Mouse (Mus musculus) urinary bladder, postnatal 10 days (tissue): ENCODE measurements around the gene Hemgn.

Experiments used
- DNase-seq: peaks from one replicate; pipeline ENCODE4 v3.0.0; 2022; ENCODE audit warnings: low spot score

Gene Hemgn

DNA sequence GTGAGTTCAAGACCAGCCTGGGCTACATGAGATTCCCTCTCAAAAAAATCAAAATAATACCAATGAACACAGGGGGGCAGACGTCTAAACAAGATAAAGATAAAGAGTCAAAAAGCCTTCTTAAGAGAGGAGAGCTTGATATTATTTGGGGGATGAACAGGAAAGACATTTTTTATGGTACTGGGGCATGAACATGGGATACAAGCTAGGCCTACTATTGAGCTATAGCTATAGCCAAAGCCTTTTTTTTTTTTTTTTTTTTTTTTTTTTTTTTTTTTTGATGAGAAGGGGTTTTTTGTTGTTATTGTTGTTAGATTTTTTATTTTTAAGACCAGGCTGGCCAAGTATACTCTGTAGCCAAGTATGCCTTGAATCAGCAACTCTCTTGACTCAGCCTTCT, 1.2 kb downstream of the Hemgn start:
- no peak for DNase-seq

DNA sequence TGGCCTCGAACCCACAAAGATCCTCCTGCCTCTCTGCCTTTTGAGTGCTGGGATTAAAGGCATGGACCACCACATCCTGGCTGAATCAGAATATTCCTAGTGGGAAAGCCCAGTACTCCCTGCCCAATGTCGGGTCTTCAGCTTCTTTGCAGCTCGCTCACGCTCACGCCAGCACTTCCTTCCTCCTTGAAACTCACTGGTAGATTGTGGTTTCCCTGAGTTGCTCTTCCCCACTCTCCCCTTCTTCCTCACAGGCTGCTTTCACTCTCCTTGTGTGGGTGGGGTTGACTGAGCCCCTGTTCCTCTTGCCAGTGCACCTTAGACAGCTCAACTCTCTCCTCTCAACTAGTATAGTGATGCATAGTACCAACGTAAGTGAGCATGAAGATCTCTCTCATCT, 1.8 kb downstream of the Hemgn start:
- DNase-seq: no peak

DNA sequence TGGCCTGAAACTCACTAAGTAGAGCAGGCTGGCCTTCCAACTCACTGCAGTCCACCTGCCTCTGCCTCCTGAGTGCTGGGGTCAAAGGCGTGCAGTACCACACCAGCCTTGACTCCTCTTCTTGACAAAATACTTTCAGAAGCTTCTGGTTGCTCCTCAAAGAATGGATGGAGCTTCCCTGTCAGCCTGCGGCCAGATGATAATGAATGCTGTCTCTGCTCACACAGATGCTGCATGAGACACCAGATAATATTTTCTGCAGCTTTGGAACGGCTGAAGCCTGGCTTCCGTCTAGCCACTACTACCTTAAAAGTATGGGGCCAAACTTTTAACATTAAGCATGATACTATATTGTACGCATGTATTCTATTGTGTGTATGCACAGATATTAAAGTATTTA, 2.6 kb downstream of the Hemgn start:
- DNase-seq: no peak

DNA sequence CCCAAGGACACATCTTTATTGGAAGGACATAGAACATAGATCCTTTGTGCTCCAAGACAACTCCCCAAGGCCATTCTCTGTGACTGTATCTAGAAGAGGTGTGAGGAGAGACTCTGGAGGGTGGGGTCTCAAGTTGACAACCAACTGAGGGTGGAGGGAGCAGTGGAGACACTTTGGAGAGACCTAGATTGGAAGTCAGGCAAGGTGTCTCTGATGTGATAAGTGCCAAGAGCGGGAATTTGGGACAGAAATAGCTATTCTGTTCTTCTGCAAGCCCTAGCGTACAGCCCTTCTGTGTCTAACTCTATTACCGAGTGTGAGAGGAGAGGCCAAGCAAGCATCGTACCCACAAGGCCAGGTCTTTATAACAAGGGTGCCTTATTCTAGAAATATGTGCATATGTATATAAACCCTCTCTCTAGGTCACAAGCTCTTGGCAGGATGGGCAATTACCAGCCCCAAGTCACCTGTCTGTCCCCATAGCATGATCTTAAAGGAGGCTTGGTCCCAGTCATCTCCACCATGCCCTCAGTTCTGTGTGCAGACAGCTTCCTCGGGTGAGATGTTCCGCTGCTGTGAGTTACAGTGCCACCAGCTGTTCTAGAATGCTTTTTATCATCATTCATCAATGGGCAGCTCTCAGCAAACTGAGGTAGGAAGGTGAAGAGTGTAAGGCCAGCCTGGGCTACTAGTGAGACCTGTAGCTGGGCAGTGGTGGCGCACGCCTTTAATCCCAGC, 6.2 kb downstream of the Hemgn start:
- DNase-seq: no peak

DNA sequence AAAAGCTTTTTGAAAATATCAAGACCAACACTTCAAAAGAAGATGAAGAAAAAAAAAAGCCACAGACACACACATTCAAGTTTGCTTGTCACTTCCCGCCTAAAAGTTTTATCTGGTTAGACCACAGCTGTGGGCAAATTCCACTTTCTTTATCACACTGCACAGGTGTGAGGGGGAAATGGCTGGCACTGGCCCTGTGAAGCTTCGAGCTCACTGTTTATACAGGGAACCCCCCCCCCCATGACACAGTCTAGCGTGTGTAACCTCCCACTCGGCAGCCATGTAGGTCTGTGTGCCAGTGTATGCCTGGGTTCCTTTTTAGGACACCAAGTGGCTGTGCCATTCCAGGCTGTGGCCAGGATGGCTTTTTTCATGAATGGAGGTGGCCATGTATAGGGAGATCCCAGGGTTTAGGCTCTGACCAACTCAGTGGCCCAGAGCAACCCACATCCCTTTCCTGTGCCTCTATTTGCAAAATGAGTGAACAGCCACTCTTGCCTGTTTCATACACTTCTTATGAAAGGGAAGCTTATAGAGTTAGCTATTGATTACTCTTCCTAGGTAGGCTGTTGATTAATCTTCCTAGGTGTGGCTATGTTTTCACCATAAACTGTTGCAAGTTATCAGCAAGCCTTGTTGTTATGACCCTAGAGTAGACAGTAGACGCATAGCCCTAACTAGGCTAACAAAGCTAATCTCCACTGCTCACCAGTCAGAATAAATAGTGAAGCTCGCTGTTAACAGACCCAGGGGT, 9.1 kb downstream of the Hemgn start:
- DNase-seq: no peak

DNA sequence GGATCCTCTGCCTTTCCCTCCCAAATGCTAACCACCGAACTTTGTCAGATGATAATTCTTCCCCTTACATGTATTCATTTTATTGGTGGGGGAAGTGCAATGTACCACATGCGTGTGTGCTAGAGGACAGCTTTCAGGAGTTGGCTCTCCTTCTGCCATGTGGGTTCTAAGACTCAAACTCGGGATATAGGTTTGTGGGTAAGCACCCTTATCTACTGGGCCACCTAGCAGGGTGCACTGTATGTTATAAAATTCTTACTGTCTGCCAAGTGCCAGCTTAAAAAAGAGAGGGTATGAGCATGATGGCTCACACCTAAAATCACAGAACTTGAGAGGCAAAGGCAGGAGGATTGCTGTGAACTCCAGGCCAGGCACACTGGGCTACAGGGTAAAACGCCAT, 14.5 kb downstream of the Hemgn start:
- no peak for DNase-seq

DNA sequence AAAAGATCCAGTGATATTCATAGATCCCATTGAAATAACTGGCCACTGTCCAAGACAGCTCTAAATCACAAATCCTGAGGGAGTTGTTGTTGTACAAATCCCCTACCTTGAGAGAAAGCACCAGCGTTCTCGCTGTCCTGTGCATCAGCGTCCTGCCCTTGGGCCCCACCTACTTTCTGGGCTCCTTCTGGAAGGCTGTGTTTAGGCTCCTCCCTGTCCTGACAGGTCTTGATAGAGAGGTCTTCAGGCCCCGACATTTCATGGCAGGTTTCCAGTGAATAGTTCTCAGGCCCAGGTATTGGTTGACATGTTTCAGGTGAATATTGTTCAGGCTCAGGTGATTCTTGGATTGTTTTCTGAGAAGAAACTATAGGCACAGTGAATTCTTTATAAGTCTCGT, 17.6 kb downstream of the Hemgn start:
- DNase-seq: no peak

DNA sequence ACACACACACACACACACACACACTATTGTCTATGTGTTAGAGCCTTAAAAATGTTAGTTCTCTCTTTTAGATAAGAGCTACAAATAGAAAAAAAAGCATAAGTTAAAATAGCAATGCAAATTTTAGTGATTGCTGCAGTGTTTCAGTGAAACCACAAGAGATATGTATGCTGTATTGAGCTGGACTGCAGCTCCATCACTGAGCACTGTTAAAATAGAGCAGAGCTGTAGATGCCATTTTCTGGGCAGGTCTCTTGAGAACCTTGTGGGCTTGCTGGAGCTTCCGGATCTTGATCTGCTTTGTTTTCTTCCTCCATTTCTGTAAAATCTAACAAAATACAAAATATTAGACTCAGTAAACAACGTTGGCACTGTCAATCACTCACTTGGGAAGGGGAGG, 18.9 kb downstream of the Hemgn start:
- DNase-seq: no peak

DNA sequence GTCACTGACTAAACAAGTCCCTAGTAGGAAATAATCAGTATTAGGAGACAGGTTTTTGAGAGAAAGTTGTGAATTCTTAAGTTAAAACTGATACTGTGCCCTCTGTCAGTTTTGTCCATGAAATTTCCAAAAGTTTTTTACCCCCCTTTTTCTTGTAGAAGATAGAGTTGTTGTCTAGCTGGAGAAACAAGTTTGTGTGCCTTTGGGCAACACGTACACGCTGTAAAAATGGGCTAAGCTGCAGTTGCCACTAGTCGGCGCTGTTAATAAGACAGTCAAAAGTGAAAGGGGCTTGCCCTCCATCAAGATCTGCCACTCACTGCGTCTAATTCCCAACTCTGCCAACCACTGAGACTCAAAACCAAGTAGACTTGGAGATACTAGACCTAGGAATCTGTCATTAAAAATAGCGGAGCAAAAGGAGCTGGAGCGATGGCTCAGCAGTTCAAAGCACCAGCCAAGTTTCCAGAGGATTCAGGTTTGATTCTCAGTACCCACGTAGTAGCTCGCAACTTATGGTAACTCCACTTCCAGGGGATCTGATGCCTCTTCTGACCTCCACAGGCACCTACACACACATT, 22.8 kb downstream of the Hemgn start:
- no peak for DNase-seq

DNA sequence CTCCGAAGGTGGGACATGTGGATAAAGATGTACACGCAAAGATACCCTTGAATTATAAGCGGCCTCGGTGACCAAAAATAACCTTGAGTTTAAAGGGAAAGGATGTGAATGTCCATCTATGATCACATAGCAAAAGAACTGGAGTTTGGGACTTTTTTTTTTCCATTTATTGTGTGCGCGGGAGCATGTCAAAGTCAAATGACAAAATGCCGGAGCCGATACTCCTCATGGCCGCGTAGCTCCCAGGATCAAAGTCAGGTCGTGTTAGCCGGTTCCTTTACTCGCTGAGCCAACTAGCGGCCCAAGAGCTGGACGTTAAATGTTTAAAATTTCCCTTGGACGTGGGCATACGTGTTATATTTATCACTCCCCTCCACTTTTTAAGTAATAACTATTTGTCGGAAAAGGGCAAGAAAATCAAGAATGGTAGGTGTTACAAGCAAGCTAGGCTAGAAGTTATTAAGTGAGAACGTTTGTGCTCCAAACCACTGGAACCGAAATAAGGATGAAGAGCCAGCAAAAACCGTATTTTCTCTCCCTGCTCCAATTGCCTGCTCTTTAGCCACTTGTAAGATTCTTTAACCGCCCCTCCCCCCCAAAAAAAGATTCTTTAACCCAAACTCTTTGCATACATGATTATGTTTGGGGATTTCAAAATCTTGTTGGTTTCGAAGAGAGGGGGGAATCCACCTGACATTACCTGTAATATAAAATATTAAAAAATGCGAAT, 23.5 kb downstream of the Hemgn start:
- DNase-seq: no peak

DNA sequence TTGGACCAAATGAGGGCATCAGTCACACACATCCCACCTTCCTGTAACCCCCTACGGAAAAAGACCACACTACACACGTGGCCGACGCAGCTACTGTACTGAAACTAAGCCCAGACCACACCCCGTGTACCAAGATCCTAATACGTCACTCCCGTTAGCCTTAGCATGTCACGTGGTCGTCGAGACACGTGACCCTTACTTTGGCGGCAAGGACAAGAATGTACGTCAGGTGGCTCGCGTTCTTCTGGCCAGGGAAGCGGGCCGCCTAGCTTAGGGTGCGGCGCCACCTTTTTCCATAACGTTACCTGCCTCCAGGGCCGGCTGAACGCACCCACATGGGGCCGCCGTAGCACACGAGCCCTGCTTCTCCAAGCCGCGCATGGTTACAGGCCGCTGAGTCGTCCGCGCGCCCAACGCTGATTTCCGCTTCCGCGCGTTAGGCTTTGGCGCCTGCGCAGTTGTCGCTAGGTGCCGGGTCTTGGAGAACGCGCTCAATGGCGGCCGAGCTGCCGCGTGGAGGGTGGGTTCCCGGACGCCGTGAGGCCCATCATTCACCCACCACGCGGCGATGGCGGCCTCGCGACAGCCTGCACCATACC, 24.2 kb downstream of the Hemgn start, which contains the start of gene Trmo:
Gene Trmo, minus strand, starts transcription at position 425 of the 599 bp plus-strand sequence.
- peak; percentile 81 for DNase-seq

DNA sequence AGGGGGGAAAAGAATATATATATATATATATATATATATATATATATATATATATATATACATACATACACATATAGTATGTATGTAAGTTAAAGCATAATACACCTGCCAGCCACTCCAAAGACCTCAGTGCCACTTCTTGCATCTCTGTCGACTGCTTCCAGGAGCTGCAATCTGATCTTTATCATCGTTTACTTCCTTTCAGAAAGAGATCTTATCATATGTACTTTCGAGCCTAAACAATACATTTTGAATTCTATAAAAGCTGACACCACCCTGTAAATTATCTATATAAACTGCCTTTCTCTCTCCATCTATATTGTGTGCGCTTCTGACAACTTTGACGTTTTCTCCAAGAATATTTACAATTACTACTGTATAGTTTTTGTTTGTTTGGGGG, 24.8 kb downstream of the Hemgn start:
- DNase-seq: no peak

DNA sequence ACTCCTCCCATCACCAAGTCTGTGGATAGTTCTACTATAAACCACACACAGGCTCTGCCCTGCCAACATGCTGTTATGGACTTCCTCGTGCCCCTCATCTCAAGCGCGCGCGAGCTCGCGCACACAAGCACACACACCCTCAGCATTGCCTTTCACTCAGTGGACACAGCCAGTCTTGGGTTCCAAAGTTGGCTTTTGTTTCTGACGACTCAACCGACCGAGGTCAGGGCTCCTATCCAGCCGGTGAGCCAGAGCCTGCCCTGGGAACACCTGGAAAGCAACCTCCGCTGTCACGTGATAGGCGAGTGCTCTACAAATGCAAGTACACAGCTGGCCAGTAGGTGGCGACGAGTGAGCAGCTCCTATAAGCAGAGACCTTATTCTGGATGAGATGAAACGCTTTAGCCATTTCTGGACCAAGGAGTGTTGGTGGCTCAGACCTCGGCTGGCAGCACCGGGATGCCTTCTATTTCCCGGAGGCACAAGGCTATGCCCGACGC, 38.4 kb downstream of the Hemgn start:
- DNase-seq: peak; percentile 37

DNA sequence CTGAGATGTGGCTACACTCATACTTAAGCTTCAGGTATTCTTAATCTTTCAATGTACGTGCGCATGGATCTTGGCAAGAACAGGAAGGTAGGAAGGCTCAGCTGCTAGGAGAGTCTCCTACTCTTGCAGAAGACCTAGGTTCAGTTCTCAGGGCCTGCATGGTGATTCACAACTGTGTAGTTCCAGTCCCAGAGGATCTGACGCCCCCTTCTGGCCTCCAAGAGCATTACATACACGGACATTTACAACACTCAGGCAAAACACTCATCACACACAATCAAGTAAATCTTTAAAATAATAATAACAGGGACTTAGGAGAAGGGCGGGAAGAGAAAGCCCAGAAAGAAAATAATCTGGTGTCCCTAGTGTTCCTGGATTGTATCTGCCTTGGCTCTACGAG, 38.9 kb downstream of the Hemgn start:
- DNase-seq: no peak

DNA sequence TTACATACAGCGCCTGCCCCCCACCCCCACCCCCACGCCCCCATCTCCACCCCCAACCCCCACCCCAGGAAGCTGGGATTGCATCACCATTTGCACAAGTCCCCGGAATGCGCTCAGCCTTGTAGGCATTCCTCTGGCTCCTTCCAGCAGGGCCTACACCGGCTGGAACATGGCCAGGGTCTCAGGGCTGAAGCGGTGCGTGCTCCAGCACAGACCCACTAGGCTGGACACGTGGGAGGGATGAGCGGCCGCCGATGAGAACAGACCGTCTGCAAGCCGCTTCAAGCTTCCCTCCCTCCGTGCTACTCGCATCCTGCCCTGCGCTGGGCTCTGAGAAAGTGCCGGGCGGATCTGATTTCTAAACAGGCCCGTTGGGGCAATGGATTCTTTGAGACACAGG, 42.3 kb downstream of the Hemgn start:
- no peak for DNase-seq

DNA sequence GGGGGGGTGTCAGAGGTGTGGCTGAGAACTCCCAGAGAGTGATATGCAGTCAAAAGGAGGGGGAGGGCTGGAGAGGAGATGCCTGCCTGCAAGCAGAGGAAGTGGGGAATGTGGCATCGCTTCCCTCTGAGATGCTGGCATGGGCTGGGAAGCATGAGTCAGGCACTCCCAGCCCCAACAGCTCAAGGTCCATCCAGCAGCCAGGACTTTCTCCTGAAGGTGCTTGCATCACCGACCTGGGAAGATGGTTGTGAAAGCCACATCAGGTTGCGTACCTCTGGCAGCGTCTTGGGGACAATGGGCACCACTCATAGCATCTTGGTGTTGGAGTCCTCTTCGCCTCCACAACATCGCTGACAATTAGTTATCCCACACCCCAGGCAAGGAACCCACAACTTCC, 42.9 kb downstream of the Hemgn start:
- no peak for DNase-seq

DNA sequence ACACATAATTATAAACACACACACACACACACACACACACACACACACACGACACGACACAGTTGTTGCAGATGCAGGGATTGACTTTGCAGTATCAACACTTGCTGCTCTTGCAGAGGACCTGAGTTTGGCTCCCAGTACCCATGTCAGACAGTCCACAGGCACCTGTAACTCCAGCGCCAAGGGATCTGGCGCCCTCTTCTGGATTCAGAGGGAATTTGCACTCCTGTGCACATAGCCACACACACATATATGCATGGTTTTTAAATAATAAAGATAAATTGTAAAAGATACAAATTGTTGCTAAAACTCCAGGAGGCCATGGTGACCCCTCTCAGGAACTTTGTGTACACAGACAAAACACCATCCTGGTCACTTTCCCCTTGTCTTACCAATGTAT, 44.2 kb downstream of the Hemgn start:
- DNase-seq: no peak

DNA sequence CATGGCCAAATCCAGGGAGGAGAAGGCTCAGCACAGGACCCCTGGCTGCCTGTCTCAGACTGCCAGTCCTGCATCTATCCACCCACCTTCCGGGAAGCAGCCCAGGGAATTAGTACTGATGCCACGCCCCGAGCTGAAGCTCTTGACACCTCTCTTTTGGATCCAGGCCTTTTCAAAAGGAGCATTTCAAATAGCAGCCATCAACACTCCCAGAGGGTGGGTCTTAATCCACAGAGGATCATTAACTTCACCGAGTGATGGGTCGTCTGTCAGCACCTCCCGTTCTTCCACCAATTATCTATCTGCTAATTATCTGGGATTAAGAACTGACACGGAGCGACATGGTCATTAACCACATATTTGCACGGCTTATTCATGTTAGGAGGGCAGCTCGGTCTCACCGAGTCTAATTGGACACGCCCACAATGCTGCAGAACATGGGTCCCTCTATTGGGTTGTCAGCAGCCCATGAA, 45.8 kb downstream of the Hemgn start:
- DNase-seq: no peak

DNA sequence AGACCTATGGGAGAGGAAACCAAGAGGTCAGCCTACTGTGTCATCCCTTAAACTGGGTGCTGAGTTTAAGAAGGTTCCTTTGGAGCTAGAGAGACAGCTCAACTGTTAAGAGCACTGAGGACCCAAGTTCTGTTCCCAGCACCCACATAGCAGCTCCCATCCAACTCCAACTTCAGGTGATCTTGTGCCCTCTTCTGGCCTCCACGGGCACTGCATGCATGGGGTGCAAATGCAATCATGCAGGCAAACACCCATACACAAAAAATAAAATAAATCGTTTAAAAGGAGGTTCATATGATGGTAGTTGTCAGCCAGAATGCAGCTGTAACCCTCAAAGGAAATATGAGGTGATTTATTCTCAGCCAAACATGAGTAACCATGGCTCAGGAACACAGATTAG, 48.9 kb downstream of the Hemgn start:
- DNase-seq: no peak

DNA sequence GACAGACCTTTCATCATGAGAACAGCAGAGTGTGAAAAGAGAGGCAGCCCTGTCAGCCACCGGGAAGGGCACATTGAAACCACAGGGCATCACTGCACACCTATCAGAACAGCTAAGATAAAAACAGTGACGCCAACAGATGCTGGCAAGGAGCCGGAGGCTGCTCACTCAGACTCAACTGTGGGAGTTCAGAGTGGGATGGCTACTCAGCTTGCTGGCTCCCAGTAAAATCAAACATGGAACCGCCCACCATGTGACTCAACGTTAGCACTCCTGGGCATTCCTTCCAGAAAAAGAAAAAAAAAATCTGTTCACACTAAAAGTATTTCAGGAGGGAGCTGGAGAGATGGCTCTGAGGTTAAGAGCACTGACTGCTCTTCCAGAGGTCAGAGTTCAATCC, 52.0 kb downstream of the Hemgn start:
- no peak for DNase-seq

DNA sequence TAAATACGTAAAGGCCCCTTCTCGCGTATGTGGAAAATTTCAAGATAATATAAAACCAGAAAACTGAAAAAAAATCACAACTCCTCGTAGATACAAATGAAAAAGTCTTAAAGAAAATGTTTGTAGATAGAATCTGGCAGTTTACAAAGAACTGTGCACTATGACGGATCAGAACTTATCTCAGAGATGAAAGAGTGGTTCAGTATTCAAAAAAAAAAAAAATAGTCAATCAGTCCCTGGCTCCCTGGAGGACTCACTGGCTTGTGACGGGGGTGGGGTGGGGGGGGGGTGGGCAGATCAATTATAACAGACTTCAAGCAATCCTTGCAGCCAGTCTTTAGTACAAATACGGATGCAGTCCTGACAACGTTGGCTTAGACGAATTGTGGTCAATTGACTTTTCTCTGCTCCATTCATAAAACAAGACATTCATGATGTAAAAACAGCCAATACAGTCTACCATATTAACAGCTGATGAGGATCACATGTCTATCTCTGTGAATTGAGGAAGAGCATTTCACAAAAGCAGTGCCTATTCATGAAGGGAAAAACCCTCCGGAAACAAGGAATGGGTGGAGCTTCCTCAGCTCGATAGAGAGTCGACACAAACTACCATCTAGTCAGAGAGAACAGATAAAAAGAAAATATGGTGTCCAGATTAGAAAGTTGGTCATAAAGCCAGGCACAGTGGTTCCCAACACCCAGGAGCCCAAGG, 53.6 kb downstream of the Hemgn start:
- DNase-seq: no peak
